Mouse (Mus musculus) cortical plate, adult 2 months (tissue): ENCODE measurements around the gene Gm960.

Experiments used
- CTCF ChIP-seq: fragments of 200-500 bp; IDR thresholded peaks from 2 replicates; pipeline ENCODE4 v1.5.1; 2011; ENCODE audit warnings: mild to moderate bottlenecking, control low read depth, low read length; ENCODE audit not compliant: insufficient read depth; ENCODE audit errors: extremely low read depth
- POLR2A ChIP-seq: fragments of 200-500 bp; IDR thresholded peaks from 2 replicates; pipeline ENCODE4 v1.6.1; 2011; ENCODE audit warnings: mild to moderate bottlenecking, low read length, control low read depth; ENCODE audit not compliant: insufficient read depth; ENCODE audit errors: extremely low read depth

GRCm38 (mm10) chr19:4618183-4618582, 80.3 kb downstream of the Gm960 start:
- no peak for TF ChIP-seq POLR2A
- no peak for TF ChIP-seq CTCF
